Mouse (Mus musculus): ENCODE data around the gene Phf12. TPM values are rescaled to one million over a fixed set of nuclear protein-coding genes. Genes with fewer than 3 reads are reported as not detected.
"Not testable (repeated sequence)": the region's sequence is repeated elsewhere in the genome, so short reads cannot be mapped to it uniquely, and the experiment has no call there.

Phf12 gene
- total RNA-seq, 2 experiments from 2014 or later: 80.7 to 81.8 TPM

GRCm38 (mm10) chr11:78030600-78030999 lies 48.0 kb downstream of the Phf12 start:
- DNase-seq (ENCODE audit: low spot score in 2 of 2): no peak

GRCm38 (mm10) chr11:78031389-78031788 lies 48.8 kb downstream of the Phf12 start:
- no peak for DNase-seq (ENCODE audit: low spot score in 2 of 2)

GRCm38 (mm10) chr11:78031947-78032808 lies 49.6 kb downstream of the Phf12 start, which contains the start of gene Dhrs13:
Gene Dhrs13 (plus strand): TSS chr11:78032280.
- DNase-seq (ENCODE audit: low spot score in 2 of 2): peak; percentile 82 to 88

GRCm38 (mm10) chr11:78032809-78033195 lies 50.2 kb downstream of the Phf12 start:
- no peak for DNase-seq (ENCODE audit: low spot score in 2 of 2)

- no peak for DNase-seq (ENCODE audit: low spot score in 2 of 2)
Measured at GRCm38 (mm10) chr11:78033931-78034617, 51.5 kb downstream of the Phf12 start.

- no peak for DNase-seq (ENCODE audit: low spot score in 2 of 2)
Measured at GRCm38 (mm10) chr11:78036791-78037190, 54.2 kb downstream of the Phf12 start.

- DNase-seq (ENCODE audit: low spot score in 2 of 2): peak; percentile 30 to 48
Measured at GRCm38 (mm10) chr11:78037831-78038752, 55.5 kb downstream of the Phf12 start, which contains the start of gene Flot2. Gene Flot2 (plus strand): TSS chr11:78037931.

- DNase-seq (ENCODE audit: low spot score in 2 of 2): no peak
Measured at GRCm38 (mm10) chr11:78040878-78041277, 58.3 kb downstream of the Phf12 start.

- not testable (repeated sequence) for DNase-seq (ENCODE audit: low spot score in 2 of 2)
Measured at GRCm38 (mm10) chr11:78042290-78042870, 59.8 kb downstream of the Phf12 start.

- peak; percentile 35 to 65 for DNase-seq (ENCODE audit: low spot score in 2 of 2)
Measured at GRCm38 (mm10) chr11:78044758-78045251, 62.3 kb downstream of the Phf12 start.

- DNase-seq (ENCODE audit: low spot score in 2 of 2): not testable (repeated sequence)
Measured at GRCm38 (mm10) chr11:78048637-78049036, 66.1 kb downstream of the Phf12 start.

GRCm38 (mm10) chr11:78053078-78053477 lies 70.5 kb downstream of the Phf12 start:
- DNase-seq (ENCODE audit: low spot score in 2 of 2): no peak

GRCm38 (mm10) chr11:78056946-78057345 lies 74.4 kb downstream of the Phf12 start:
- no peak for DNase-seq (ENCODE audit: low spot score in 2 of 2)

- peak; percentile 50 to 63 for DNase-seq (ENCODE audit: low spot score in 2 of 2)
Measured at GRCm38 (mm10) chr11:78059833-78060757, 77.5 kb downstream of the Phf12 start.

GRCm38 (mm10) chr11:78062563-78062962 lies 80.0 kb downstream of the Phf12 start:
- no peak for DNase-seq (ENCODE audit: low spot score in 2 of 2)

- DNase-seq (ENCODE audit: low spot score in 2 of 2): no peak
Measured at GRCm38 (mm10) chr11:78065906-78066305, 83.4 kb downstream of the Phf12 start.

GRCm38 (mm10) chr11:78066641-78067040 lies 84.1 kb downstream of the Phf12 start:
- DNase-seq (ENCODE audit: low spot score in 2 of 2): no peak

- DNase-seq (ENCODE audit: low spot score in 2 of 2): no peak
Measured at GRCm38 (mm10) chr11:78067566-78067965, 85.0 kb downstream of the Phf12 start.

GRCm38 (mm10) chr11:78069130-78069529 lies 86.6 kb downstream of the Phf12 start:
- no peak for DNase-seq (ENCODE audit: low spot score in 2 of 2)
